Mouse (Mus musculus) CH12.LX (cell line): ENCODE results near the gene Inpp5d. TPM values are rescaled to one million over a fixed set of nuclear protein-coding genes. Genes with fewer than 3 reads are reported as not detected.

Experiments
- DNase-seq: peaks from one replicate; pipeline ENCODE4 v3.0.0-alpha.2; 2013; ENCODE audit errors: extremely low read depth
- H3K27ac ChIP-seq: 2 replicates; pipeline ENCODE4 v1.5.1; 2012; ENCODE audit warnings: low read depth, mild to moderate bottlenecking, control low read depth, moderate library complexity; ENCODE audit not compliant: insufficient read depth
- H3K27me3 ChIP-seq: replicated peaks from 2 replicates; pipeline ENCODE3; 2012; ENCODE audit warnings: inconsistent platforms
- H3K36me3 ChIP-seq, 2 experiments: replicated peaks in 1 of 2; 2 replicates each; pipeline versions ENCODE3 to v1.6.1; 2012; ENCODE audit warnings: inconsistent platforms in 1 of 2, low read length in 1 of 2, mild to moderate bottlenecking in 1 of 2, mixed read lengths in 1 of 2, moderate library complexity in 1 of 2; ENCODE audit not compliant: control insufficient read depth in 1 of 2, insufficient read depth in 1 of 2
- H3K4me1 ChIP-seq, 2 experiments: 2 replicates each; pipeline ENCODE4 v1.6.1; 2012; ENCODE audit warnings: inconsistent platforms in 1 of 2, moderate library complexity in 1 of 2; ENCODE audit not compliant: insufficient read depth in 2 of 2, control insufficient read depth in 1 of 2
- H3K4me2 ChIP-seq: 2 replicates; pipeline ENCODE4 v1.6.1; 2012; ENCODE audit warnings: low read depth, mild to moderate bottlenecking, control low read depth; ENCODE audit not compliant: poor library complexity, insufficient read depth, severe bottlenecking
- H3K4me3 ChIP-seq, 3 experiments: fragments of 150-350 bp in 1 of 3; sonication (generic) in 1 of 3; replicated peaks in 1 of 3; 2 replicates each; pipeline versions ENCODE3 to v1.5.1; 2011 to 2012; ENCODE audit warnings: low read depth in 2 of 3, low read length in 2 of 3, mild to moderate bottlenecking in 2 of 3, moderate library complexity in 2 of 3, control low read depth in 1 of 3, improper control_type of control experiment in 1 of 3, inconsistent platforms in 1 of 3, mixed read lengths in 1 of 3; ENCODE audit not compliant: poor library complexity in 1 of 3
- H3K79me2 ChIP-seq: replicated peaks from 2 replicates; pipeline ENCODE4 v1.6.1; 2012; ENCODE audit warnings: mild to moderate bottlenecking, moderate library complexity; ENCODE audit not compliant: control insufficient read depth, poor library complexity, insufficient read depth, severe bottlenecking; ENCODE audit errors: extremely low read depth
- H3K9ac ChIP-seq: 2 replicates; pipeline ENCODE4 v1.6.1; 2012; ENCODE audit warnings: low read depth, mild to moderate bottlenecking, control low read depth, moderate library complexity; ENCODE audit not compliant: insufficient read depth
- H3K9me3 ChIP-seq: replicated peaks from 2 replicates; pipeline ENCODE3; 2012; ENCODE audit warnings: low read length, inconsistent platforms, mixed read lengths
- BHLHE40 ChIP-seq: IDR thresholded peaks from 2 replicates; pipeline ENCODE4 v1.6.1; 2011; ENCODE audit warnings: mild to moderate bottlenecking, low read depth, low read length, improper control_type of control experiment
- CHD1 ChIP-seq: IDR thresholded peaks from 2 replicates; pipeline ENCODE4 v1.6.1; 2012; ENCODE audit warnings: low read depth, low read length, improper control_type of control experiment, inconsistent platforms
- CTCF ChIP-seq, 2 experiments: IDR thresholded peaks in 1 of 2; conservative IDR thresholded peaks in 1 of 2; 2 replicates each; pipeline ENCODE4 v1.5.1; 2011 to 2012; ENCODE audit warnings: low read depth in 2 of 2, low read length in 2 of 2, improper control_type of control experiment in 1 of 2, inconsistent platforms in 1 of 2, mild to moderate bottlenecking in 1 of 2, moderate library complexity in 1 of 2
- ELF1 ChIP-seq: IDR thresholded peaks from 2 replicates; pipeline ENCODE4 v1.6.1; 2014; ENCODE audit warnings: low read depth, mild to moderate bottlenecking, inconsistent platforms, low read length, improper control_type of control experiment
- GABPA ChIP-seq: IDR thresholded peaks from 2 replicates; pipeline ENCODE4 v1.6.1; 2012; ENCODE audit warnings: low read depth, low read length, improper control_type of control experiment, inconsistent platforms; ENCODE audit not compliant: insufficient replicate concordance
- HCFC1 ChIP-seq: IDR thresholded peaks from 2 replicates; pipeline ENCODE4 v1.6.1; 2012; ENCODE audit warnings: low read depth, mild to moderate bottlenecking, inconsistent platforms, low read length, improper control_type of control experiment
- JUN ChIP-seq: IDR thresholded peaks from 2 replicates; pipeline ENCODE4 v1.6.1; 2011; ENCODE audit warnings: low read depth, mild to moderate bottlenecking, low read length, improper control_type of control experiment, moderate library complexity; ENCODE audit not compliant: insufficient read depth
- KAT2A ChIP-seq: IDR thresholded peaks from 2 replicates; pipeline ENCODE4 v1.6.1; 2012; ENCODE audit warnings: low read length, improper control_type of control experiment, inconsistent platforms; ENCODE audit not compliant: insufficient replicate concordance
- MAFK ChIP-seq: IDR thresholded peaks from 2 replicates; pipeline ENCODE4 v1.6.1; 2011; ENCODE audit warnings: low read length, improper control_type of control experiment; ENCODE audit not compliant: insufficient replicate concordance
- MEF2A ChIP-seq: IDR thresholded peaks from 2 replicates; pipeline ENCODE4 v1.6.1; 2014; ENCODE audit warnings: low read depth, mild to moderate bottlenecking, inconsistent platforms, low read length, improper control_type of control experiment, borderline replicate concordance
- MXI1 ChIP-seq: IDR thresholded peaks from 2 replicates; pipeline ENCODE4 v1.6.1; 2011; ENCODE audit warnings: mild to moderate bottlenecking, low read depth, low read length, improper control_type of control experiment
- MYC ChIP-seq: IDR thresholded peaks from 2 replicates; pipeline ENCODE4 v1.6.1; 2011; ENCODE audit warnings: low read depth, mild to moderate bottlenecking, improper control_type of control experiment, low read length
- NRF1 ChIP-seq: IDR thresholded peaks from 2 replicates; pipeline ENCODE4 v1.6.1; 2014; ENCODE audit warnings: low read depth, mild to moderate bottlenecking, inconsistent platforms, low read length, improper control_type of control experiment, moderate library complexity
- POLR2A ChIP-seq: IDR thresholded peaks from 2 replicates; pipeline ENCODE4 v1.6.1; 2011; ENCODE audit warnings: low read depth, mild to moderate bottlenecking, improper control_type of control experiment, low read length
- RAD21 ChIP-seq: IDR thresholded peaks from 2 replicates; pipeline ENCODE4 v1.6.1; 2011; ENCODE audit warnings: low read depth, mild to moderate bottlenecking, low read length, improper control_type of control experiment, moderate library complexity
- SMC3 ChIP-seq: IDR thresholded peaks from 2 replicates; pipeline ENCODE4 v1.6.1; 2011; ENCODE audit warnings: low read depth, low read length, improper control_type of control experiment
- TCF12 ChIP-seq: IDR thresholded peaks from 2 replicates; pipeline ENCODE4 v1.6.1; 2014; ENCODE audit warnings: low read depth, mild to moderate bottlenecking, inconsistent platforms, low read length, improper control_type of control experiment
- ZC3H11A ChIP-seq: IDR thresholded peaks from 2 replicates; pipeline ENCODE4 v1.6.1; 2012; ENCODE audit warnings: low read depth, mild to moderate bottlenecking, inconsistent platforms, low read length, improper control_type of control experiment
- ZMIZ1 ChIP-seq: IDR thresholded peaks from 2 replicates; pipeline ENCODE4 v1.6.1; 2012; ENCODE audit warnings: low read depth, mild to moderate bottlenecking, inconsistent platforms, low read length, improper control_type of control experiment
- dilution Hi-C: fragments of 300-500 bp; cut with MboI; formaldehyde crosslinking; loops from 2 replicates; pipeline ENCODE4 v1.14.3; 2020; ENCODE audit warnings: low sequenced_read_pairs; ENCODE audit not compliant: extremely low pct_unique_long_range_greater_than_20kb, extremely low pct_ligation_motif_present
- in situ Hi-C: fragments of 300-500 bp; cut with MboI; formaldehyde crosslinking; loops from 3 replicates; pipeline ENCODE4 v1.14.3; 2019; ENCODE audit warnings: low sequenced_read_pairs, low pct_ligation_motif_present, low pct_unique_long_range_greater_than_20kb, mixed read lengths
- polyA plus RNA-seq: library from polyadenylated mRNA; unstranded; fragments of >175 nt; gene quantifications from 2 replicates; pipeline ENCODE4 v1.2.1, GENCODE M21; 2012; ENCODE audit warnings: low read depth; ENCODE audit not compliant: insufficient read length
- total RNA-seq, 2 experiments: library from RNA; depleted of rRNA; stranded (reverse); fragments of 300-350 nt in 1 of 2; fragments of >200 nt in 1 of 2; gene quantifications; 2 replicates each; pipeline ENCODE4 v1.2.3; 2012 to 2014

Gene Inpp5d
- total and polyA plus RNA-seq, 3 experiments: 97.1 to 109 (median 106) TPM

DNA sequence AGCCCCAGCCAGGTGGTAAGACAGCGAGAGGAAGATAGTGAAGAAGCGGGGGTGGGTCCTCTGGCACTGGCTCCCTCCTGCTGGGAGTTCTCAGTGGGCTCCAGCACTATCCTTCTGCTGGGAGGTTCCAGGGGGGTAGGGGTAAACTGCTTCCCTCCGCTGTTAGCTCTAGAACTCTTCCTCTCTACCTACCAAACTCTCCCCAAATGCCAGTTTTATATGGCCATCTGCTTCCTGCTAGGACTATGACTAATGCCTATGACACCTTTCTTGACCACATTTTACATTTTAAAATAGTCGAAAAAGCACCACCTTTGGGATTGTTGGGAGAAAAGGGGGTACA, 39.5 kb downstream of the Inpp5d start:
- Histone ChIP-seq H3K9me3 (peaks cover 26% of the 10 kb centered on the region), H3K27me3 (no peaks in the 10 kb centered on the region), H3K9ac (no peak overlapping the region), H3K36me3 (peaks cover 17 to 63% of the 10 kb centered on the region in 2 experiments), H3K4me3 (no peak overlapping the region), H3K4me1 (peaks cover 35 to 70% of the 10 kb centered on the region in 2 experiments), H3K79me2 (peaks cover 73% of the 10 kb centered on the region), H3K4me2 (no peak overlapping the region; the same call in 1 of the 2 replicates), H3K27ac (peak overlapping the region; percentile 77)
- dilution Hi-C loops (no loop called here), in situ Hi-C loops (no loop called here)
- TF ChIP-seq ELF1: 0 out of 2 replicates have a peak, but pooled peaks have one; percentile 10
- TF ChIP-seq BHLHE40: no peak
- no peak for TF ChIP-seq CTCF (conservative IDR thresholded peaks at IDR 0.05 in 1 of 2, IDR thresholded peaks at IDR 0.05 in 1 of 2; ENCODE audit: low read depth in 2 of 2, low read length in 2 of 2)
- peak; percentile 31; the same call in 1 of the 2 replicates for TF ChIP-seq TCF12
- no peak for DNase-seq

DNA sequence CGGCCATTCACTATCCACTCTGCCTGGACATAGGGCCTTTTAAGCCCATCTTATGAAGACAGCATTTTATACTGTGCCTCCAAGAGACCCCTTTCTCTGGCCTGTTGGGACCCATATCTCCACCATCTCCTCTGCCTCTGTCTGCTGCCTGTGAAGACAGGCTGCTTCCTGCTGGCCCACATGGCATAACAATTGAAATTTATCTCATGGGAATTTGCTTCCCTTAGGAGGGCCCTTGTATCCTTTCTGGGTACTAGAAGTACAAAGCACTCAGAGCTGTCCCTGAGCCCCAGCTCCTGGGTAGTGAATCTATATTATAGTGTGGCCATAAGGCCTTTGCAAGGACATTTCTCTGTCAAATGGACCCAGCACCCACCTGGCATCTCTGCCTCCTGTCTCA, 40.6 kb downstream of the Inpp5d start:
- Histone ChIP-seq H3K79me2 (peaks cover 72% of the 10 kb centered on the region), H3K4me2 (no peak overlapping the region), H3K36me3 (peaks cover 23 to 62% of the 10 kb centered on the region in 2 experiments), H3K4me3 (no peak overlapping the region), H3K9ac (no peak overlapping the region), H3K4me1 (peaks cover 35 to 63% of the 10 kb centered on the region in 2 experiments), H3K27ac (no peak overlapping the region), H3K9me3 (peaks cover 26% of the 10 kb centered on the region), H3K27me3 (no peaks in the 10 kb centered on the region)
- dilution Hi-C loops (no loop called here), in situ Hi-C loops (no loop called here)
- TF ChIP-seq BHLHE40 (no peak), MXI1 (no peak), MEF2A (no peak), GABPA (no peak), CHD1 (no peak), NRF1 (no peak), MAFK (no peak), KAT2A (no peak), TCF12 (no peak), JUN (no peak), HCFC1 (no peak), POLR2A (no peak)
- no peak for DNase-seq

DNA sequence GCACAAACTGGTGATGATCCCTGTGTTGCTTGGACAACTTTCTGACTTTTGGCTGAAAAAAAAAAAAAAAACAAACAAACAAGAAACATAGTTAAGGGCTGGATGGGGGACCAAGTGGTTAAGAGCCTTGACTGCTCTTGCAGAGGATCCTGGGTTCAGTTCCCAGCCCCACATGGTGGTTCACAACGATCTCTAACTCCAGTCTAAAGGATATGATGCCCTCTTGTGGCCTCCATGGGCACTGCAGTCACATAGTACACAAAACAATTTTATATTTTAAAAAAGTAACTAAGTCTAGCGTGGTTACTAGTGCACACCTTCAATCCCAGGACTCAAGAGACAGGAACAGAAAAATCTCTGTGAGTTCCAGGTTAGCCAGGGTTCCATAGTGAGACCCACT, 43.9 kb downstream of the Inpp5d start:
- dilution Hi-C loops: no loop called here
- Histone ChIP-seq H3K4me2 (no peak overlapping the region), H3K4me3 (no peak overlapping the region), H3K27ac (no peak overlapping the region), H3K79me2 (peaks cover 51% of the 10 kb centered on the region), H3K27me3 (no peaks in the 10 kb centered on the region), H3K36me3 (peaks cover 50 to 87% of the 10 kb centered on the region in 2 experiments), H3K4me1 (peaks cover 11 to 34% of the 10 kb centered on the region in 2 experiments), H3K9ac (no peak overlapping the region), H3K9me3 (peaks cover 26% of the 10 kb centered on the region)
- TF ChIP-seq RAD21 (peak; percentile 60), CTCF (conservative IDR thresholded peaks at IDR 0.05 in 1 of 2, IDR thresholded peaks at IDR 0.05 in 1 of 2; ENCODE audit: low read depth in 2 of 2, low read length in 2 of 2) (peak; percentile 34 to 66; a peak in 3 of 4 replicates), ZMIZ1 (no peak), ZC3H11A (no peak), MYC (no peak), TCF12 (no peak), SMC3 (peak; percentile 71)
- no peak for DNase-seq
- in situ Hi-C loops: no loop called here
